Mouse (Mus musculus): Measurements from ENCODE around the gene Commd6.

Commd6 gene

DNA sequence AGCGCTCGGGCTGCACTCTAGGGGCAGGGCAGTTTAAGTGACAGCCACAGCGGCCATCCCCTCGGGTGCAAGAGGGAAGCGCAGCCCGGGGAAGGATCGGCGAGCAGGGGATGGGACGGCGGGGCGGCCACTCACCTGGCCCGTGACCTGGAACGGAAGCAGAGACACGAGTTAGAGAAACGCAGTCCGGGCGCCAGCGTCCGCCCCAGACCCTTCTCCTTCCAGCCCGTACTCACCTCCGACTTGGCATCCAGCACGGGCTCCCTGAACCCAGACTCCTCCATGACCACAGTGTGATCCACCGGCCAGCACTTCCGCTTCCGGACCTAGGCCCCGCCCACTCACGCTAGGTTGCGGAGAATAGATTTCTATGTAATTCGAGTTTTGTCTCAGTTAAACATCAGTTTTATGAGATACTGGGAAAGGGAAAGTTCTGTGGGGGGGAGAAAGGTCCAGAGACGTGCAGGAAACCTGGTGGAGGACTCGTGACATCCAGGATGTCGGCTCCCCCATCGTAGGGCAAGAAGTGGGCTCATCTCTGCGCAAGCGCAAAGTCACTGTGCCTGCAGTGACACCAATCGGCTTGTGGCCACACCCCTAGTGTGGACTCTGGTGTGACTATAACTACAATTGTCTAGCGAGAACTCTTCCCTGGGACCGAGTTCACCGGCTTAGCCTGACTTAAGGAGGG is at the start of gene Commd6:
Gene Commd6 (minus strand): TSS at position 534 of the 691 bp plus-strand sequence.
- DNase-seq = peak; percentile 92 to 93

GRCm38 (mm10) chr14:101688406-101688805 is 47.9 kb upstream of the Commd6 start:
- DNase-seq = no peak

GRCm38 (mm10) chr14:101687696-101688095 is 47.2 kb upstream of the Commd6 start:
- no peak for DNase-seq

GRCm38 (mm10) chr14:101672226-101672625 is 31.7 kb upstream of the Commd6 start:
- no peak for DNase-seq

DNA sequence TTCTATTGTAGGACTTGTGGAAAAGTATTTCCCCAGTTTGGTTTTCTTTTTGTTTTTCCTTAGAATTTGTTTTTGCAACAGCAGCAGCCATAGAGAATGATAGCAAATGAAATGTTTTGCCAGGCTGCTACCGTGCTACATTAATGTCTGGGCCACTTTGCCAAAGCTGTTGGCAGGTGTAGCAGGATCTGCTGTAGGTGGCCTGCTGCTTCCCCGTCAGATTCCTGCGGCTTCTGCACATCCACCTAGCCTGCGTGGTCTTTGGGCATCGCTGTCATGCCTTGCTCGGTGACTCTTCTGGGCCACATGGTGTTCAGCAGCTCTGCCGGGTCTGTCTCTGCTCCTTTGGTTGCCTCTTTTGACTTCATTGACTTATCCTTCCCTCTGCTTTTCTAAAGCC is 28.1 kb upstream of the Commd6 start:
- peak; percentile 75 to 87 for DNase-seq

DNA sequence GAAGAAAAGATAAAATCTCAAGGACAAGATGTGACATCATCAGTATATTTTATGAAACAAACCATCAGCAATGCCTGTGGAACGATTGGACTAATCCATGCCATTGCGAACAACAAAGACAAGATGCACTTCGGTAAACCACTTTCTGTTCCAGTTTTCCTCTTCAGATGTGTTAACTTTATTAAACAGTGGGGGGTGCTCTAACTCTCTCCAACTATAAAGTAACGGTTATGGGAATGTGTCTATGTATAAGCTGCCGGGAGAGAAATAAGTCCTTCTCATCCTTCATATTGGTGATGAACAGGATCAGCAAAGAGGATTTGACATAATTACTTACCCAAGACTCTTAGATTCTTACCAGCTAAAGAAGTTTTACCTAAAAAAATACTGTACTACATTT is 26.1 kb upstream of the Commd6 start:
- no peak for DNase-seq

GRCm38 (mm10) chr14:101666056-101666455 is 25.6 kb upstream of the Commd6 start:
- no peak for DNase-seq

DNA sequence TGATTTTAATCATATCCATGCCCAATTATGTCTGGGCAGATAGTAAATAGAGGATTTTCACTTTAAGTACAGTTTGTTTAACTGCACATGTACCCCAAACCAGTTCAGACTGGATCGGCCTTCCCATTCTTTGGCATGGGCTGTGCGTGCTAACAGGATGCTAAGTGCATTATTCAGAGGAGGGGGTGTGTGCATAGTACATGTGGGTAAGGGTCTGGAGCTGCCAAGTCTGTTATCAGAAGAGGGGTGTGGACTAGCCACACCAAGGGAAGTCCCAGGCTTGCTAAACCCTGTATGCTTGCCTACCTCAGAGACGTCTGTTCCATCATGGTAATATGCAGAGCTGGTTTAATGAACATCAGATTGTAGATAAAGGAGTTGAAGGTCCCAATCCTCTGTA is 23.8 kb upstream of the Commd6 start:
- DNase-seq = no peak

DNA sequence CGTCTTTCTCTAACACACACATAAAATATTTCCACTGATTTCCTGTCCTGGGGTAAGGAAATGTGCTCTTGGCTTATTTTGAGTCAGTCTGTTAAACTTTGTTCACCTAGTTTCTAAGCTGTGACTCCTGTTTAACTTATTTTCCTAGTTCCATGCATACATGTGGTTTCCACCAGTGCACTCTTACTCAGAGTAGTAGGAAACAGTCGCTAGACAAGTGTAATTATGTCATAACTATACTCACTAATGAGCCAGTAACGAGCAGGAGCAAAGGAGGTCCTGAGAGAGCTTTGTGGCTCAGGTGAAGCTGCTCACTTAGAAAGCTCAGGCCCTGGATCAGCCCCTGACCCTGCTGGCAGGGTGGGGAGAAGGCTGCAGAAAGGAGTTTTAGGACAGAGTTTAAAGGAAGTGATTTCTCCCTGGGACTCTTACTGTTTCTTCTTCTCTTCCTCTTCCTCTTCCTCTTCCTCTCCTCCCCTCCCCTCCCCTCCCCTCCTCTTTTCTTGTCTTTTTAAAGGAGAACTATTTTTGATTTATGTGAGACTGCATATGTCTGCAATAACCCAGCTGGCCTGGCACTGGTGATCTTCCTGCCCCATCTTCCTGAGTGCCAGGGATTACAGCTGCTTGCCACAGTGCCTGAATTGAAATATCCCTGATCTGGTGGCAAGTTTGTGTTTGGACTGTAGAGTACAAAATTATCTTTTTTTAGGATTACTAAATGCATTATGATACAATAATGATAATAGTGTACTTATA is 21.3 kb upstream of the Commd6 start:
- no peak for DNase-seq

- no peak for DNase-seq
These were observed 15.8 kb upstream of the Commd6 start for GRCm38 (mm10) chr14:101656307-101656706.

DNA sequence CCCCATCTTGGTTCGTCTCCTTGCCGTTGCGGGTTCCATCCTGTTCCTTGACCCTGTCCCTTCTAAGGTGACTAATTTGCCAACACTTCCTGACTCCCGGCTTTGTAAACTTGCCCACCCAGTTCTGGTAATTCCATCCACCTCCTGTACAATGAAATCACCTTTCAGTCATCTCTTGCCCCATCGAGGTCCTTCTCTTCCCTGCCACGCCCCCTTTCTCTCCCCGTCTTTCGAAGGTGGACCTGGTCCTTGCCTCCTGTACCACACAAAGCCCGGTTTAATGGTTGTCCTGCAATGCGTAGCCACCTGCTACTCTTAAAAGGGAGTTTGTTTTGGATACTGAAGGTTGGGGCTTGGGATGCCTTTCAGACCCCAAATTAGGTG is 14.0 kb upstream of the Commd6 start:
- DNase-seq = peak in 1 of 2 experiments; percentile 42

- peak; percentile 100 for DNase-seq
These were observed 13.4 kb upstream of the Commd6 start, which contains the start of gene Uchl3 for GRCm38 (mm10) chr14:101653581-101654525. Gene Uchl3 (plus strand): TSS chr14:101653967.

GRCm38 (mm10) chr14:101652571-101652970 is 12.1 kb upstream of the Commd6 start:
- no peak for DNase-seq

DNA sequence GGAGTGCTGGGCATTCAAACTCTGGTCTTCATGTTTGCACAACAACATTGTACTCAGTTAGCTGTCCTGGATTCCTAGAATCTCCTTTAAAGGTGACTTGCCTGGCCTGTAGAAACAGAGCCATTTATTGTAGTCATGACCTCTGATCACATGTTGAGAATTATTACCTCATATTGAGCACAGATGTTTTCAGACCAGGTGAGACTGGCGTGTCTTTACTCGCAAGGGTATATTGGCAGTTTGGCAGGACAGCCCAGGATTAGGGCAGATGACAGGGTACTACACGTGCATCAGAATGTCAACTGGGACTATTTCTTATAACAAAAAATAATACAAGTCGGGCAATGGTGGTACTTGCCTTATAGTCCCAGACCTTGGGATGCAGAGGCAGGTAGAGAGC is 10.1 kb upstream of the Commd6 start:
- DNase-seq = no peak

DNA sequence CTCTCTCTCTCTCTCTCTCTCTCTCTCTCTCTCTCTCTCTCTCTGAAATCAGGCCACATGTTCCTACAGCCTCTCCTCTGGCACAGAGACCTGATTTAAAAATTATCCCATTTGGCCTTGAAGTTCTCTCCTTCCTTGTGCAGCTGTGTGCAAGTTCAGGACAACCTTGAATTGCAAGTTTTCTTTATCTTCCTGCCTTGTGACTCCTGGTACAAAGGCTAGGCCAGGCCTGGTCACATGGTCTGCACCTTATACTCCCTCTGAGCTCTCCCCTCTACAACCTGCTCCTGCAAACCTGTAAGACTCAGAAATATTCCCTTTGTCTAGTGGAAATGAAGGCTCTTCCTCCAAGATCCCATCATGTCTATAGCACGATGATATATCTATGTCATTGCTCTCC is 4.5 kb upstream of the Commd6 start:
- no peak for DNase-seq

DNA sequence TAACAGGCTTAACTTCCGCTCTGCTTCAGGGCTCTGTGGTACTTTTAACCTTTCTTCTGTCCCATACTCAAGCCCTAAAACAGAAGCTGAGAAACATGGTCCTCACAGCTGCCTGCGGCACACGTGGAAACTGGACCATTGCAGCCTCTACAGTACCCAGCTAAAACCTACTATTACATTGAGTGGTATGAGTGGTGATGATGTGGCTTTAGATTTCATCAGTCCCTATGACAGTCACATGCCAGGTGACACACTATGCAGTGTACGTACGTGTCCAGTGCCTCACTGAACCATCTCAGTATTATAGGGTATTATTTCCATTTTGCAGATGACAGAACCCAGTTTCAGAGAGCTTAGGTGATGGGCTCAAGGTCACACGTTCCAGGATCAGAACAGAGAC is 3.1 kb downstream of the Commd6 start:
- no peak for DNase-seq

DNA sequence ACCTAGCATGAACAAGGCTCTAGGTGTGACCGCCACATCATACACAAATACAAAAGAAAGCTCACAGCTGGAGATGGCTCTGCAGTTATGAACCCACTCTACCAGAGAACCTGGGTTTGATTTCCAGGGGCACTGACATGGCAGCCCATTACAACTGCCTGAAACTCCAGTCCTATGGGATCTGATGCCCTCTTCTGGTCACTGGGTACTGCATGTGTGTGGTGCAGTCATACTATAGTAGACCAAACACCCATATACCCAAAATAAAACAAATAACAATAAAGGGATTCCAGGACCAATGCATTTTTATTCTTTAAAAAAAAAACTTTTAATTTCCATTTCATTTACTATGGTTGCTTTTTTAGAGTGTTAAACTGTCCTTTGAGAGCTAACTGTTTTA is 4.7 kb downstream of the Commd6 start:
- DNase-seq = peak; percentile 11 to 18

GRCm38 (mm10) chr14:101630548-101630947 is 9.9 kb downstream of the Commd6 start:
- DNase-seq = no peak

GRCm38 (mm10) chr14:101617680-101618079 is 22.8 kb downstream of the Commd6 start:
- DNase-seq = no peak

DNA sequence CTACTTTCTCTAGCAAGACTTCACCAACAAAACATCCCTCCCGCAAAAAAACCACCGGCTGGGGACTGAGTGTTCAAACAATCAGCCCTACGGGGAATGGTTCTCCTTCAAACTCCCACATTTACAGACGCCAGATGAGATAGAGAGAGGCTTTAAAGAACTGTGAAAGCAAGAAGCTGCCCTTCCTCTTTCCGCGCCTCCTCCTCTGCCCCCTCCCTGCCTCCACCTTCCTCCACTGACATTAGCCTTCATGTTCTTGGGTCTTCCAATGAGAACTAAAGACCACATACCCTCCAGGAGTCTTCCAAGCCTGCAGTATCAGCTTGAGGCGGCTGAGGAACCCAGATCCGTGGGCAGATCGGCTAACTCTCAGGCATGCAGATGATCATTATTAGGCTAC is 24.3 kb downstream of the Commd6 start:
- DNase-seq = no peak

- no peak for DNase-seq
These were observed 27.3 kb downstream of the Commd6 start for GRCm38 (mm10) chr14:101613206-101613605.

GRCm38 (mm10) chr14:101610701-101611100 is 29.8 kb downstream of the Commd6 start:
- no peak for DNase-seq
